Mouse (Mus musculus): ENCODE data around the gene Gatm. TPM values are rescaled to one million over a fixed set of nuclear protein-coding genes. Genes with fewer than 3 reads are reported as not detected.

Gatm gene
- polyA plus RNA-seq, 1 experiment from 2014 or later: 61.8 TPM

MicroRNA genes within 50 kb of the gene (microRNA counts, 519-probe panel; counts per million panel counts)
- microRNA mmu-miR-147: not detected

Small RNAs within 50 kb of the gene (microRNA-seq; reads per million reads assigned to microRNA genes)
- gene Mir147: 8.3 reads per million, percentile 25 among the genes with 10 or more reads in this experiment

Other genes starting within 250 kb of the Gatm start
- gene Shf, start 242.1 kb downstream of the Gatm start, polyA plus RNA-seq (2015; fragmentation: Nextera tagmentation; extraction: Ambion mirVana): 11.7 and 11.8 TPM in 2 replicates
- gene Slc28a2, start 184.8 kb downstream of the Gatm start, polyA plus RNA-seq (2015; fragmentation: Nextera tagmentation; extraction: Ambion mirVana): 0.15 and 0.18 TPM in 2 replicates
- gene Gm14085, start 126.4 kb downstream of the Gatm start, polyA plus RNA-seq (2015; fragmentation: Nextera tagmentation; extraction: Ambion mirVana): not detected in 2 replicates
- gene AA467197, start 25.7 kb upstream of the Gatm start, polyA plus RNA-seq (2015; fragmentation: Nextera tagmentation; extraction: Ambion mirVana): 0.69 and 0.91 TPM in 2 replicates
- 4.9 and 6.6 TPM in 2 replicates for gene Slc30a4, start 91.4 kb upstream of the Gatm start, polyA plus RNA-seq (2015; fragmentation: Nextera tagmentation; extraction: Ambion mirVana)
- gene Bloc1s6, start 127.2 kb upstream of the Gatm start, polyA plus RNA-seq (2015; fragmentation: Nextera tagmentation; extraction: Ambion mirVana): 97.6 and 106 TPM in 2 replicates
- 3.5 and 4.2 TPM in 2 replicates for gene Sqor, start 153.9 kb upstream of the Gatm start, polyA plus RNA-seq (2015; fragmentation: Nextera tagmentation; extraction: Ambion mirVana)

Measured in hindbrain, embryonic 16.5 days (tissue).